In genomic region chr4:9031634-9032033, GRCm38 (mm10) we compare ENCODE assay signal across 19 mouse cellular contexts.
"Had no signal": no experiment of that assay in that cellular context is flagged by ENCODE, and none has a peak within 500 bp of the region (broad histone marks: within the 10 kb centered on the region; RNA-seq: fewer than 3 reads in every experiment).

No protein-coding gene starts in this region.

- ATAC-seq: intestine, postnatal 0 days; liver, embryonic 12.5 days; midbrain, embryonic 13.5 days; midbrain, embryonic 16.5 days had no signal

- H3K36me3 ChIP-seq: liver, embryonic 12.5 days; liver, embryonic 15.5 days; midbrain, embryonic 13.5 days; neural tube, embryonic 13.5 days had no signal

- H3K9ac ChIP-seq: liver, embryonic 12.5 days; liver, embryonic 15.5 days; midbrain, embryonic 13.5 days; neural tube, embryonic 13.5 days had no signal

- DNase-seq: kidney, adult 2 months; kidney, postnatal 25 days; layer of hippocampus, adult 9-11 months; liver; lung, adult 2 months; lung, postnatal 14 days; thymus, adult 2 months; thymus, postnatal 14 days; thymus, postnatal 4 days had no signal

- H3K9me3 ChIP-seq: liver, embryonic 12.5 days; liver, embryonic 15.5 days; midbrain, embryonic 13.5 days; neural tube, embryonic 13.5 days had no signal

- H3K4me3 ChIP-seq: layer of hippocampus, adult 2 months; liver, embryonic 12.5 days; liver, embryonic 15.5 days; midbrain, embryonic 13.5 days; myocyte; neural tube, embryonic 13.5 days had no signal

- H3K27me3 ChIP-seq: liver, embryonic 12.5 days; liver, embryonic 15.5 days; midbrain, embryonic 13.5 days; neural tube, embryonic 13.5 days had no signal

- H3K4me2 ChIP-seq: liver, embryonic 12.5 days; liver, embryonic 15.5 days; midbrain, embryonic 13.5 days; neural tube, embryonic 13.5 days had no signal

- H3K27ac ChIP-seq: kidney, postnatal 0 days; layer of hippocampus, adult 2 months; liver, embryonic 12.5 days; liver, embryonic 15.5 days; macrophage; midbrain, embryonic 13.5 days; neural tube, embryonic 13.5 days had no signal
